Mouse (Mus musculus) E14TG2a.4 (cell line): Measurements from ENCODE around the gene Ubl5.
A peak's percentile ranks its signal among the peaks of the same experiment; 100 is the strongest.

Experiments used
- CTCF ChIP-seq: conservative IDR thresholded peaks from 2 replicates; pipeline ENCODE4 v1.5.1; 2014; ENCODE audit warnings: low read length
- NANOG ChIP-seq: IDR thresholded peaks from 2 replicates; pipeline ENCODE4 v1.6.1; 2014; ENCODE audit warnings: borderline replicate concordance, low read length, mixed read lengths

DNA sequence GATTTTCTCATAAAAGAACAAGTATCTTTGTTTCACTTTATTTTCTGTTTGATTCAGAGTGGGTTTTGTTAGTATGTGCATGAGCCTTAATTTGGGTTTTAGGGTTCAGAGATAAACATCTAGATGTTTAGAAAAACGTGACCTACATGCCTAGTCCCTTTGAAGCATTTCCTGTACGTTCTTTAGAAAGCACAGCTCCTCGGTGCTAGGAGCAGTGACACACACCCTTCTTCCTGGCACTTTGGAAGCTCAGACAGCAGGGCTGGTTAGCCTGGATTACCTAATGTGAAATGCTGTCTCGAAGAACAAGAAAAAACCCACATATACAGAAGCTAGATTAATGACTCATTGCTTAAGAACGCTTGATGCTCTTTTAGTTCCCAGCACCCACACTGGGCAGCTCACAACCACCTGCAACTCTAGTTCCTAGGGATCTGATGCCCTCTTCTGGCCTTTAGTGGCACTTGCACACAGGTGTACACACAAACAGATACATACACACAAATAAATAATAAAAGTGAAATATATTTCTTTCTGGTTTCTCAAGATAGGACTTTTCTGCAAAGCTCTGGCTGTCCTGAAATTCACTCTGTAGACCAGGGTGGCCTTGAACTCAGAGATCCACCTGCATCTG, 32.7 kb upstream of the Ubl5 start:
- TF ChIP-seq CTCF (peak; percentile 36), NANOG (no peak)
